Mouse (Mus musculus): ENCODE results near the gene Mrgprb5. TPM values are rescaled to one million over a fixed set of nuclear protein-coding genes. Genes with fewer than 3 reads are reported as not detected.
"Not testable (repeated sequence)": the region's sequence is repeated elsewhere in the genome, so short reads cannot be mapped to it uniquely, and the experiment has no call there.

Gene Mrgprb5
- polyA plus RNA-seq (2016; fragmentation: Nextera tagmentation; extraction: Ambion mirVana): not detected in 2 replicates

- no peaks in the 10 kb centered on the region for H3K9me3 ChIP-seq
- no peaks in the 10 kb centered on the region for H3K27me3 ChIP-seq (ENCODE audit: insufficient read depth, poor library complexity, severe bottlenecking)
- no peaks in the 10 kb centered on the region for H3K4me1 ChIP-seq (replicated peaks)
- 82% methylated on average over 2 of the region's 2 CpGs for WGBS
- no peak within 1 kb of the TSS for H3K27ac ChIP-seq
- no peak for DNase-seq (ENCODE audit: low spot score)
- H3K4me3 ChIP-seq: no peak within 1 kb of the TSS
- no peaks in the 10 kb centered on the region for H3K36me3 ChIP-seq
These were observed at the start of gene Mrgprb5 for GRCm38 (mm10) chr7:48168919-48169318. Mrgprb5 (minus strand) TSS chr7:48169019.

- WGBS: 87% methylated on average over 3 of the region's 3 CpGs
- H3K9me3 ChIP-seq: peaks cover 35% of the 10 kb centered on the region
- H3K27ac ChIP-seq: no peak within 1 kb of the TSS
- DNase-seq (ENCODE audit: low spot score): no peak
- H3K36me3 ChIP-seq: no peaks in the 10 kb centered on the region
- H3K27me3 ChIP-seq (ENCODE audit: insufficient read depth, poor library complexity, severe bottlenecking): no peaks in the 10 kb centered on the region
- H3K4me1 ChIP-seq (replicated peaks): no peaks in the 10 kb centered on the region
- H3K4me3 ChIP-seq: no peak within 1 kb of the TSS
These were observed 30.4 kb upstream of the Mrgprb5 start, which contains the start of gene Mrgprb4 for GRCm38 (mm10) chr7:48199188-48199587. Mrgprb4 (minus strand) TSS chr7:48199288.

- H3K36me3 ChIP-seq: no peaks in the 10 kb centered on the region
- no peak for DNase-seq (ENCODE audit: low spot score)
- H3K9me3 ChIP-seq: no peaks in the 10 kb centered on the region
- no peaks in the 10 kb centered on the region for H3K4me1 ChIP-seq (replicated peaks)
- H3K4me3 ChIP-seq: no peak overlapping the region
- 83% methylated on average over 2 of the region's 2 CpGs for WGBS
- H3K27me3 ChIP-seq (ENCODE audit: insufficient read depth, poor library complexity, severe bottlenecking): no peaks in the 10 kb centered on the region
- no peak overlapping the region for H3K27ac ChIP-seq
These were observed 1.3 kb downstream of the Mrgprb5 start for GRCm38 (mm10) chr7:48167471-48167870.

GRCm38 (mm10) chr7:48138248-48138702 lies 30.5 kb downstream of the Mrgprb5 start:
- peaks cover 6% of the 10 kb centered on the region for H3K4me1 ChIP-seq (replicated peaks)
- WGBS: 2% methylated on average over 17 of the region's 17 CpGs
- H3K36me3 ChIP-seq: no peaks in the 10 kb centered on the region
- peak; percentile 66 for DNase-seq (ENCODE audit: low spot score)
- H3K27me3 ChIP-seq (ENCODE audit: insufficient read depth, poor library complexity, severe bottlenecking): no peaks in the 10 kb centered on the region
- peak overlapping the region; percentile 92 for H3K27ac ChIP-seq
- H3K9me3 ChIP-seq: peaks cover 34% of the 10 kb centered on the region
- peak overlapping the region; percentile 67 for H3K4me3 ChIP-seq

- H3K27ac ChIP-seq: peak overlapping the region; percentile 92
- H3K36me3 ChIP-seq: no peaks in the 10 kb centered on the region
- H3K4me3 ChIP-seq: peak overlapping the region; percentile 67
- peak; percentile 71 for DNase-seq (ENCODE audit: low spot score)
- WGBS: 3% methylated on average over 52 of the region's 52 CpGs
- peaks cover 6% of the 10 kb centered on the region for H3K4me1 ChIP-seq (replicated peaks)
- peaks cover 30% of the 10 kb centered on the region for H3K9me3 ChIP-seq
- H3K27me3 ChIP-seq (ENCODE audit: insufficient read depth, poor library complexity, severe bottlenecking): no peaks in the 10 kb centered on the region
These were observed 31.4 kb downstream of the Mrgprb5 start for GRCm38 (mm10) chr7:48137216-48138077.

- no peak overlapping the region for H3K4me3 ChIP-seq
These were observed 36.1 kb downstream of the Mrgprb5 start for GRCm38 (mm10) chr7:48132674-48133073.

GRCm38 (mm10) chr7:48132247-48132646 lies 36.6 kb downstream of the Mrgprb5 start:
- not testable (repeated sequence) for DNase-seq (ENCODE audit: low spot score); H3K9me3 ChIP-seq; H3K27me3 ChIP-seq (ENCODE audit: insufficient read depth, poor library complexity, severe bottlenecking); H3K36me3 ChIP-seq; H3K27ac ChIP-seq; H3K4me1 ChIP-seq (replicated peaks)
- H3K4me3 ChIP-seq: peak overlapping the region; percentile 49; the same call in 1 of the 2 replicates
- WGBS: 4% methylated on average over 6 of the region's 7 CpGs

More at GRCm38 (mm10) chr7:48132674-48133073, 36.1 kb downstream of the Mrgprb5 start:
- DNase-seq (ENCODE audit: low spot score): no peak
- Histone ChIP-seq H3K4me1 (replicated peaks) (peaks cover 6% of the 10 kb centered on the region), H3K36me3 (no peaks in the 10 kb centered on the region), H3K27me3 (ENCODE audit: insufficient read depth, poor library complexity, severe bottlenecking) (no peaks in the 10 kb centered on the region), H3K9me3 (peaks cover 6% of the 10 kb centered on the region), H3K27ac (no peak overlapping the region)
- 65% methylated on average over 4 of the region's 4 CpGs for WGBS

- peak overlapping the region; percentile 85 for H3K27ac ChIP-seq
- H3K36me3 ChIP-seq; H3K27me3 ChIP-seq (ENCODE audit: insufficient read depth, poor library complexity, severe bottlenecking); H3K4me1 ChIP-seq (replicated peaks); H3K9me3 ChIP-seq: not testable (repeated sequence)
- DNase-seq (ENCODE audit: low spot score): peak; percentile 44
- WGBS: 2% methylated on average over 11 of the region's 14 CpGs
- H3K4me3 ChIP-seq: peak overlapping the region; percentile 49
These were observed 37.0 kb downstream of the Mrgprb5 start for GRCm38 (mm10) chr7:48131820-48132219.

GRCm38 (mm10) chr7:48123806-48124205 lies 45.0 kb downstream of the Mrgprb5 start:
- Histone ChIP-seq H3K4me1 (replicated peaks) (no peaks in the 10 kb centered on the region), H3K36me3 (no peaks in the 10 kb centered on the region), H3K9me3 (no peaks in the 10 kb centered on the region), H3K27ac (no peak overlapping the region), H3K4me3 (no peak overlapping the region), H3K27me3 (ENCODE audit: insufficient read depth, poor library complexity, severe bottlenecking) (no peaks in the 10 kb centered on the region)
- WGBS: 85% methylated on average over 5 of the region's 5 CpGs
- DNase-seq (ENCODE audit: low spot score): no peak

Other genes with a start within 250 kb of the Mrgprb5 start
- gene Mrgpra4, start 186.9 kb downstream of the Mrgprb5 start, polyA plus RNA-seq (2016; fragmentation: Nextera tagmentation; extraction: Ambion mirVana): not detected in 2 replicates
- gene Mrgprx1, start 141.4 kb downstream of the Mrgprb5 start, polyA plus RNA-seq (2016; fragmentation: Nextera tagmentation; extraction: Ambion mirVana): not detected in 2 replicates
- gene Mrgprb4, start 30.3 kb upstream of the Mrgprb5 start, polyA plus RNA-seq (2016; fragmentation: Nextera tagmentation; extraction: Ambion mirVana): not detected in 2 replicates
- not detected in 2 replicates for gene Mrgprb8, start 219.5 kb upstream of the Mrgprb5 start, polyA plus RNA-seq (2016; fragmentation: Nextera tagmentation; extraction: Ambion mirVana)

Measured in hindbrain, embryonic 10.5 days (tissue).